22 mouse cellular contexts compared by ENCODE assay signal in genomic region chr1:120252519-120253160, GRCm38 (mm10). TPM values are rescaled to one million over a fixed set of nuclear protein-coding genes. Genes with fewer than 3 reads are reported as not detected.
DNase-seq lines count a peak whose midpoint lies in the region; ATAC-seq and TF ChIP-seq lines count a peak whose summit lies in the region.
"Had no signal": no experiment of that assay in that cellular context is flagged by ENCODE, and none has a peak within 500 bp of the region (broad histone marks: within the 10 kb centered on the region; RNA-seq: fewer than 3 reads in every experiment).

No protein-coding gene starts in this region.

- no peaks in the 10 kb centered on the region for H3K9me3 ChIP-seq in liver, postnatal 0 days (ENCODE audit: low read length)
- H3K9me3 ChIP-seq: forebrain, embryonic 12.5 days; hindbrain, embryonic 10.5 days; liver, embryonic 15.5 days had no signal

- no peak overlapping the region for H3K9ac ChIP-seq in liver, postnatal 0 days (replicated peaks)
- H3K9ac ChIP-seq: forebrain, embryonic 12.5 days; limb, embryonic 12.5 days; liver, embryonic 15.5 days had no signal

- H3K4me3 ChIP-seq in liver, postnatal 0 days (ENCODE audit: low read depth, low read length), result no peak overlapping the region
- no peak overlapping the region for H3K4me3 ChIP-seq in cerebellum, adult 2 months (replicated peaks; ENCODE audit: insufficient read depth, low read depth, low read length)
- H3K4me3 ChIP-seq: forebrain, embryonic 12.5 days; hindbrain, embryonic 10.5 days; limb, embryonic 12.5 days; liver, embryonic 15.5 days had no signal

- WGBS in liver, postnatal 0 days (ENCODE audit: insufficient replicate concordance), result 85% methylated on average over 7 of the region's 7 CpGs
- 86% methylated on average over 7 of the region's 7 CpGs for WGBS in cerebellum, adult 2 months

- no peak for TF ChIP-seq POLR2A in cerebellum, adult 2 months (IDR thresholded peaks at IDR 0.05; ENCODE audit: borderline replicate concordance, insufficient read depth, low read length)

- peak; percentile 5 for DNase-seq in CD4-positive, CD25-positive, alpha-beta regulatory T cell, adult 2 months (ENCODE audit: low read depth, low spot score)
- no peak for DNase-seq in liver, postnatal 0 days
- DNase-seq in liver (no peak), ZHBTc4 (ENCODE audit: low read depth, low spot score) (peak; percentile 55)
- DNase-seq in c-Kit-positive CD71-positive TER-119-positive erythroid progenitor cells, embryonic 14.5 days (ENCODE audit: low spot score), result no peak
- DNase-seq in cerebellum, adult 2 months, result no peak
- DNase-seq: adrenal gland, postnatal 25 days; cerebellum, adult 18-20 months; gastrocnemius, postnatal 14 days; kidney, adult 9 months; kidney, postnatal 4 days; lung, postnatal 10 days; retina, postnatal 1 day; right cerebral cortex, postnatal 4 days; thymus, postnatal 25 days had no signal

- ATAC-seq in CD4-positive, CD25-positive, alpha-beta regulatory T cell, adult 4 months, result no peak
- ATAC-seq in liver, postnatal 0 days, result no peak
- 0 out of 2 replicates have a peak, but pooled peaks have one; percentile 16 for ATAC-seq in monocyte, adult 5-6 weeks (replicated peaks; ENCODE audit: insufficient number of reproducible peaks, low FRiP score, low TSS enrichment, poor library complexity, severe bottlenecking)
- ATAC-seq: inflammation-experienced regulatory T-cells, adult 6 months had no signal

- no peak overlapping the region for H3K27ac ChIP-seq in liver, postnatal 0 days (ENCODE audit: low read depth)
- no peak overlapping the region for H3K27ac ChIP-seq in cerebellum, adult 2 months (ENCODE audit: insufficient read depth, low read length)
- H3K27ac ChIP-seq: forebrain, embryonic 12.5 days; hindbrain, embryonic 10.5 days; limb, embryonic 12.5 days; liver, embryonic 15.5 days had no signal

- H3K36me3 ChIP-seq in liver, postnatal 0 days (replicated peaks; ENCODE audit: insufficient read depth, low read length), result peaks cover 29% of the 10 kb centered on the region
- H3K36me3 ChIP-seq: forebrain, embryonic 12.5 days; hindbrain, embryonic 10.5 days; limb, embryonic 12.5 days had no signal

- TF ChIP-seq CTCF in liver, postnatal 0 days (IDR thresholded peaks at IDR 0.05; ENCODE audit: low read depth), result peak; percentile 56
- no peak for TF ChIP-seq CTCF in cerebellum, adult 2 months (IDR thresholded peaks at IDR 0.05; ENCODE audit: borderline replicate concordance, insufficient read depth, low read depth, low read length)

- H3K27me3 ChIP-seq in liver, postnatal 0 days (ENCODE audit: insufficient read depth, low read length), result no peaks in the 10 kb centered on the region
- H3K27me3 ChIP-seq in cerebellum, adult 2 months (ENCODE audit: control insufficient read depth, insufficient read depth, low read length), result no peaks in the 10 kb centered on the region
- H3K27me3 ChIP-seq: forebrain, embryonic 12.5 days; limb, embryonic 12.5 days; liver, embryonic 15.5 days had no signal

- H3K4me2 ChIP-seq in liver, postnatal 0 days (ENCODE audit: low read depth, low read length), result no peak overlapping the region
- H3K4me2 ChIP-seq: forebrain, embryonic 12.5 days; limb, embryonic 12.5 days; liver, embryonic 15.5 days had no signal

- H3K4me1 ChIP-seq in liver, postnatal 0 days (ENCODE audit: insufficient read depth), result peaks cover 10% of the 10 kb centered on the region
- H3K4me1 ChIP-seq in cerebellum, adult 2 months (ENCODE audit: control insufficient read depth, insufficient read depth, low read length), result no peaks in the 10 kb centered on the region
- H3K4me1 ChIP-seq: forebrain, embryonic 12.5 days; hindbrain, embryonic 10.5 days; limb, embryonic 12.5 days had no signal

- TF ChIP-seq EP300 in liver, postnatal 0 days (IDR thresholded peaks at IDR 0.05; ENCODE audit: low read depth), result no peak

RNA-seq across cellular contexts. Expression of gene Steap3, which starts 19.9 kb away (rescaled TPM):
- not detected for polyA plus RNA-seq in CD4-positive, CD25-positive, alpha-beta regulatory T cell, adult 4 months (2017; shearing (Covaris generic))
- polyA plus RNA-seq in liver, postnatal 0 days (2015; fragmentation: Nextera tagmentation; extraction: Ambion mirVana), result 27.2 TPM in 2 replicates
- total RNA-seq in monocyte, adult 5-6 weeks (2017), result 1.0 to 5.1 TPM (median 3.0 TPM) in 3 replicates
- polyA plus RNA-seq in cerebellum, adult 2 months (2012; rRNA removed), result 3.5 and 3.9 TPM in 2 replicates

Comparison
In these comparisons a context has a peak if more than half of its experiments do, and no peak if none do; other contexts are left out.
1. DNase-seq: peak in CD4-positive, CD25-positive, alpha-beta regulatory T cell, adult 2 months (single experiment) and ZHBTc4 (single experiment); none in liver, postnatal 0 days (single experiment), liver (single experiment), c-Kit-positive CD71-positive TER-119-positive erythroid progenitor cells, embryonic 14.5 days (single experiment) and cerebellum, adult 2 months (0 of 2).